Mouse (Mus musculus) gastrocnemius, adult 2 months (tissue): ENCODE data around the gene Gm2042. TPM values are rescaled to one million over a fixed set of nuclear protein-coding genes. Genes with fewer than 3 reads are reported as not detected.
"Not testable (repeated sequence)": the region's sequence is repeated elsewhere in the genome, so short reads cannot be mapped to it uniquely, and the experiment has no call there.

ENCODE experiments used
- DNase-seq: peaks from one replicate; pipeline ENCODE4 v3.0.0; 2022
- H3K27ac ChIP-seq: fragments of 200-600 bp; 2 replicates; pipeline ENCODE4 v1.8.1; 2022; ENCODE audit warnings: mild to moderate bottlenecking
- H3K4me3 ChIP-seq: fragments of 200-600 bp; 2 replicates; pipeline ENCODE4 v1.8.1; 2022; ENCODE audit warnings: mild to moderate bottlenecking, moderate library complexity
- intact Hi-C: fragments of 180-260 bp; cut with DNase I; formaldehyde crosslinking; loops from one replicate; pipeline ENCODE4 v1.15.1; 2025
- long read RNA-seq, 2 experiments: library from polyadenylated mRNA; stranded (forward); transcript quantifications; one replicate each; pipeline ENCODE4 v2.0.0; 2021
- total RNA-seq, 2 experiments: library from RNA; stranded (reverse); gene quantifications; 2 replicates each; pipeline ENCODE4 v1.2.3; 2021

The Gm2042 gene
- total RNA-seq: not detected
- long read RNA-seq, experiment 1: 0 reads
- long read RNA-seq, experiment 2: 0 reads

DNA sequence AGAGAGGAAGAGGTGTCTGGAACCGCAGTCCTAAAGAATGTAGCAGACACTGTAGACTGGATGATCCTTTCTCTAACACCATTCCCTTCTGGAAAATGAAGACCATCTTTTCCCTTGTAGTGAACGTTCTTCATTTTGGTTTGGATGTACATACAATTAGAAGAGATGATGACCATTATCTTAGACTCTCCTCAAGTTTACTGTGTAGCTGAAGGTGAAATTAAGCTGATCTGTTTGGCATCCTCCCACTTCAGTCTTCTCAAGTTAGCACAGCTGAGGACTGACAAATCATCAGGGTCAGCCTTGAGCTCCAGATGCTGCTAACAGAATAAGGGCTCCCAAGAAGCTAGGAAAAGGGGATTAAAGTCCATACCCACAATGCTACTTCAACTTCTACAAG, at the start of gene Gm2042:
TSS of gene Gm2042 (plus strand) at position 301 of the 400 bp plus-strand sequence.
- DNase-seq, H3K4me3 ChIP-seq, H3K27ac ChIP-seq, intact Hi-C loops: not testable (repeated sequence)

DNA sequence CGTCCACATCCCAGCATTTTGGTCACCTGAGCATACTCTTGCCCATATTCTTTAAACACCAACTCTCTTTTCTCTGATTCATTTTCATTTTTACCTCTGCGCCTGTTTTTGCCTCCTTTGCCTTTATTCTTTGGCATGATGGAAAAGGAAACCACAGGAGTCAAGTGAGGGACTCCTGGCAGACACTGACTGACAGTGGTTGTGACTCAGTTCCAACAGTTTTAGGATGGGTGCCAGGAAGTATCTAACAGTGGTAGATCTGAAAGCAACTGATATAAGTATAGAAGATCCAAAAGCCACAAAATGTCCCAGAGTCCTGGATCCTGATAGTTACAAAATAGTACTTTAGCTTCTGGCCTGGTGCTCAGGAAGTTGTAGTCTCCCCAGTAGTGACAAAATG, 34.2 kb upstream of the Gm2042 start, which contains the start of gene Gm2035:
TSS of gene Gm2035 (minus strand) at position 137 of the 400 bp plus-strand sequence.
- intact Hi-C loops, H3K27ac ChIP-seq, H3K4me3 ChIP-seq, DNase-seq: not testable (repeated sequence)

DNA sequence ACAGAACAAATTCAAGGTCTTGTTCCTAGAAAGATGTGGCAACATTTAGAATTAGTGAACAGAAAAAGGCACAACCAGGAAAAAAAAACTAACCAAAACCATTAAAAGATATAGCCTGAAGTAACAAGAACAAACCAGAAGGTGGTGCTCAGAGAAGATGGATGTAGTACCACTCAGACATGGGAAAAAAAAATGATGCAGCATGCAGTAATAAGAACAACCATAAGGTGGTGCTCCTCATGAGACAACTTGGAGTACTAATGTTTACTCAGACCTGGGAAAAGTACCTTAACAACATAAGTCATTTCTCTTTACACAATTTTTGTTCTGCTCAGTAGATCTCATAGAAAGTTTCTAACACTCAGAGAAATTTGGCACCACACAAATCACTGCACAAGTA, 30.1 kb downstream of the Gm2042 start:
- H3K27ac ChIP-seq, intact Hi-C loops, H3K4me3 ChIP-seq, DNase-seq: not testable (repeated sequence)

DNA sequence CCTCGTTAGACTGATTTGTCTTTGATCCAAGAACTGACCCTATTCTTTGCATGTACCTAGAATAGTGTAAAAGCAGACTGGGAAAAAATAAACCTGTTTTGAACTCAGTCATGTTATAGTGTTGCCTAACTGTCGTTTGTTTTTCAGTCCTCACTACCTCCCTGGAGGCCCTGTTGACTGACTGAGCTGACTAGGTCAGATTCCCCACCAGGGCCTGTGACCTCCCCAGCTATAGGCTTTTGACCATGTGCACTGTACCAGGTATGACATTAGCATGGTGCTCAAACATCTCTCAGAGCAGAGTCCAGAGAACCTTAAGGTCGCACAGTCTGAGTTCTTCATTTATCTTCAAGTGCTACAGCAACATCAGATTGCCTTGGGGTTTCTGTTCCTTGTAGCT, 50.2 kb downstream of the Gm2042 start:
- DNase-seq, H3K27ac ChIP-seq, intact Hi-C loops, H3K4me3 ChIP-seq: not testable (repeated sequence)

Other genes with a start within 250 kb of the Gm2042 start
- not detected for gene Gm21319, start 178.3 kb upstream of the Gm2042 start, total RNA-seq
- not detected for gene Gm21936, start 158.6 kb upstream of the Gm2042 start, total RNA-seq
- gene BB287469, start 137.5 kb upstream of the Gm2042 start, total RNA-seq: not detected
- not detected for gene Gm2001, start 111.7 kb upstream of the Gm2042 start, total RNA-seq
- gene Gm2016, start 80.0 kb upstream of the Gm2042 start, total RNA-seq: not detected
- gene Gm2022, start 58.7 kb upstream of the Gm2042 start, total RNA-seq: not detected
- not detected for gene Gm2035, start 34.2 kb upstream of the Gm2042 start, total RNA-seq
- not detected for gene Gm2075, start 57.8 kb downstream of the Gm2042 start, total RNA-seq
- not detected for gene Gm6803, start 64.7 kb downstream of the Gm2042 start, total RNA-seq
- not detected for gene Gm2056, start 72.9 kb downstream of the Gm2042 start, total RNA-seq
- not detected for gene Gm16368, start 129.6 kb downstream of the Gm2042 start, total RNA-seq
- gene Gm10436, start 228.0 kb downstream of the Gm2042 start, total RNA-seq: not detected